Mouse (Mus musculus): ENCODE results near the gene 2010111I01Rik. TPM values are rescaled to one million over a fixed set of nuclear protein-coding genes. Genes with fewer than 3 reads are reported as not detected.
"Not testable (repeated sequence)": the region's sequence is repeated elsewhere in the genome, so short reads cannot be mapped to it uniquely, and the experiment has no call there.

The 2010111I01Rik gene
- polyA plus RNA-seq, 1 experiment = 123 TPM

- Histone ChIP-seq H3K4me1 (ENCODE audit: control insufficient read depth, insufficient read depth, low read length) (no peaks in the 10 kb centered on the region; the same call in 1 of the 2 replicates), H3K4me3 (ENCODE audit: insufficient read depth, low read length) (no peak overlapping the region), H3K27ac (ENCODE audit: insufficient read depth, low read depth, low read length) (no peak overlapping the region)
- TF ChIP-seq CTCF (IDR thresholded peaks at IDR 0.05; ENCODE audit: low read depth, low read length) (no peak), POLR2A (IDR thresholded peaks at IDR 0.05; ENCODE audit: borderline replicate concordance, low read depth, low read length) (no peak)
Measured at GRCm38 (mm10) chr13:63205750-63206149, 241.1 kb downstream of the 2010111I01Rik start.

- Histone ChIP-seq H3K4me3 (ENCODE audit: insufficient read depth, low read length) (no peak overlapping the region), H3K4me1 (ENCODE audit: control insufficient read depth, insufficient read depth, low read length) (peaks cover 3% of the 10 kb centered on the region; the same call in 1 of the 2 replicates), H3K27ac (ENCODE audit: insufficient read depth, low read depth, low read length) (no peak overlapping the region)
- TF ChIP-seq POLR2A (IDR thresholded peaks at IDR 0.05; ENCODE audit: borderline replicate concordance, low read depth, low read length) = no peak
- no peak for TF ChIP-seq CTCF (IDR thresholded peaks at IDR 0.05; ENCODE audit: low read depth, low read length)
Measured at GRCm38 (mm10) chr13:63206396-63206795, 241.7 kb downstream of the 2010111I01Rik start.

- Histone ChIP-seq H3K4me1 (ENCODE audit: control insufficient read depth, insufficient read depth, low read length) (no peaks in the 10 kb centered on the region), H3K4me3 (ENCODE audit: insufficient read depth, low read length) (no peak overlapping the region), H3K27ac (ENCODE audit: insufficient read depth, low read depth, low read length) (no peak overlapping the region)
- no peak for TF ChIP-seq POLR2A (IDR thresholded peaks at IDR 0.05; ENCODE audit: borderline replicate concordance, low read depth, low read length)
- no peak for TF ChIP-seq CTCF (IDR thresholded peaks at IDR 0.05; ENCODE audit: low read depth, low read length)
Measured at GRCm38 (mm10) chr13:63216537-63216936, 251.8 kb downstream of the 2010111I01Rik start.

- H3K27ac ChIP-seq (ENCODE audit: insufficient read depth, low read depth, low read length) = no peak overlapping the region
- no peaks in the 10 kb centered on the region for H3K4me1 ChIP-seq (ENCODE audit: control insufficient read depth, insufficient read depth, low read length)
- H3K4me3 ChIP-seq (ENCODE audit: insufficient read depth, low read length) = no peak overlapping the region
- TF ChIP-seq POLR2A (IDR thresholded peaks at IDR 0.05; ENCODE audit: borderline replicate concordance, low read depth, low read length) (no peak), CTCF (IDR thresholded peaks at IDR 0.05; ENCODE audit: low read depth, low read length) (no peak)
Measured at GRCm38 (mm10) chr13:63223026-63223770, 258.5 kb downstream of the 2010111I01Rik start.

GRCm38 (mm10) chr13:63225796-63226583 is 261.3 kb downstream of the 2010111I01Rik start:
- Histone ChIP-seq H3K4me3 (ENCODE audit: insufficient read depth, low read length) (no peak overlapping the region), H3K27ac (ENCODE audit: insufficient read depth, low read depth, low read length) (no peak overlapping the region), H3K4me1 (ENCODE audit: control insufficient read depth, insufficient read depth, low read length) (no peaks in the 10 kb centered on the region)
- TF ChIP-seq POLR2A (IDR thresholded peaks at IDR 0.05; ENCODE audit: borderline replicate concordance, low read depth, low read length) (no peak), CTCF (IDR thresholded peaks at IDR 0.05; ENCODE audit: low read depth, low read length) (no peak)

- no peak overlapping the region for H3K4me3 ChIP-seq (ENCODE audit: insufficient read depth, low read length)
- H3K27ac ChIP-seq (ENCODE audit: insufficient read depth, low read depth, low read length) = no peak overlapping the region
- peaks cover 3% of the 10 kb centered on the region for H3K4me1 ChIP-seq (ENCODE audit: control insufficient read depth, insufficient read depth, low read length)
- TF ChIP-seq POLR2A (IDR thresholded peaks at IDR 0.05; ENCODE audit: borderline replicate concordance, low read depth, low read length) = no peak
- no peak for TF ChIP-seq CTCF (IDR thresholded peaks at IDR 0.05; ENCODE audit: low read depth, low read length)
Measured at GRCm38 (mm10) chr13:63227785-63228184, 263.1 kb downstream of the 2010111I01Rik start.

GRCm38 (mm10) chr13:63230955-63231701 is 266.4 kb downstream of the 2010111I01Rik start:
- Histone ChIP-seq H3K4me3 (ENCODE audit: insufficient read depth, low read length) (no peak overlapping the region), H3K4me1 (ENCODE audit: control insufficient read depth, insufficient read depth, low read length) (peaks cover 7% of the 10 kb centered on the region), H3K27ac (ENCODE audit: insufficient read depth, low read depth, low read length) (no peak overlapping the region)
- TF ChIP-seq CTCF (IDR thresholded peaks at IDR 0.05; ENCODE audit: low read depth, low read length) (no peak), POLR2A (IDR thresholded peaks at IDR 0.05; ENCODE audit: borderline replicate concordance, low read depth, low read length) (no peak)

GRCm38 (mm10) chr13:63231702-63232070 is 267.0 kb downstream of the 2010111I01Rik start:
- Histone ChIP-seq H3K4me3 (ENCODE audit: insufficient read depth, low read length) (no peak overlapping the region), H3K27ac (ENCODE audit: insufficient read depth, low read depth, low read length) (no peak overlapping the region), H3K4me1 (ENCODE audit: control insufficient read depth, insufficient read depth, low read length) (peaks cover 9% of the 10 kb centered on the region)
- no peak for TF ChIP-seq POLR2A (IDR thresholded peaks at IDR 0.05; ENCODE audit: borderline replicate concordance, low read depth, low read length)
- TF ChIP-seq CTCF (IDR thresholded peaks at IDR 0.05; ENCODE audit: low read depth, low read length) = no peak

- Histone ChIP-seq H3K27ac (ENCODE audit: insufficient read depth, low read depth, low read length) (no peak overlapping the region), H3K4me3 (ENCODE audit: insufficient read depth, low read length) (no peak overlapping the region), H3K4me1 (ENCODE audit: control insufficient read depth, insufficient read depth, low read length) (peaks cover 9% of the 10 kb centered on the region)
- TF ChIP-seq CTCF (IDR thresholded peaks at IDR 0.05; ENCODE audit: low read depth, low read length) = no peak
- no peak for TF ChIP-seq POLR2A (IDR thresholded peaks at IDR 0.05; ENCODE audit: borderline replicate concordance, low read depth, low read length)
Measured at GRCm38 (mm10) chr13:63232558-63232957, 267.9 kb downstream of the 2010111I01Rik start.

- H3K4me1 ChIP-seq (ENCODE audit: control insufficient read depth, insufficient read depth, low read length); H3K4me3 ChIP-seq (ENCODE audit: insufficient read depth, low read length); H3K27ac ChIP-seq (ENCODE audit: insufficient read depth, low read depth, low read length): not testable (repeated sequence)
Measured at GRCm38 (mm10) chr13:63234520-63234919, 269.8 kb downstream of the 2010111I01Rik start.

All from bone marrow macrophage, adult 2 months (primary cell).